9 mouse cellular contexts compared by ENCODE assay signal in genomic region chr8:121532381-121532780, GRCm38 (mm10). TPM values are rescaled to one million over a fixed set of nuclear protein-coding genes. Genes with fewer than 3 reads are reported as not detected.
A peak's percentile ranks its signal among the peaks of the same experiment; 100 is the strongest.
DNase-seq lines count a peak whose midpoint lies in the region; ATAC-seq and TF ChIP-seq lines count a peak whose summit lies in the region.
"Had no signal": no experiment of that assay in that cellular context is flagged by ENCODE, and none has a peak within 500 bp of the region (broad histone marks: within the 10 kb centered on the region; RNA-seq: fewer than 3 reads in every experiment).

No protein-coding gene starts in this region.

- no peaks in the 10 kb centered on the region for H3K4me1 ChIP-seq in liver, postnatal 0 days (ENCODE audit: insufficient read depth)
- H3K4me1 ChIP-seq in hindbrain, embryonic 16.5 days (ENCODE audit: control insufficient read depth, insufficient read depth, low read depth, low read length): no peaks in the 10 kb centered on the region
- H3K4me1 ChIP-seq: embryonic facial prominence, embryonic 13.5 days; limb, embryonic 13.5 days had no signal

- no peak overlapping the region for H3K27ac ChIP-seq in liver, postnatal 0 days (ENCODE audit: low read depth)
- no peak overlapping the region for H3K27ac ChIP-seq in hindbrain, embryonic 16.5 days (ENCODE audit: low read depth, low read length)
- H3K27ac ChIP-seq: embryonic facial prominence, embryonic 13.5 days; limb, embryonic 13.5 days had no signal

- H3K4me3 ChIP-seq in liver, postnatal 0 days (ENCODE audit: low read depth, low read length): no peak overlapping the region
- H3K4me3 ChIP-seq in hindbrain, embryonic 16.5 days (ENCODE audit: low read length): no peak overlapping the region
- H3K4me3 ChIP-seq: embryonic facial prominence, embryonic 13.5 days; limb, embryonic 13.5 days had no signal

- TF ChIP-seq EP300 in liver, postnatal 0 days (IDR thresholded peaks at IDR 0.05; ENCODE audit: low read depth): no peak

- no peaks in the 10 kb centered on the region for H3K36me3 ChIP-seq in liver, postnatal 0 days (replicated peaks; ENCODE audit: insufficient read depth, low read length)
- no peaks in the 10 kb centered on the region for H3K36me3 ChIP-seq in hindbrain, embryonic 16.5 days (ENCODE audit: control insufficient read depth, insufficient read depth, low read length)
- H3K36me3 ChIP-seq: embryonic facial prominence, embryonic 13.5 days; limb, embryonic 13.5 days had no signal

- WGBS in liver, postnatal 0 days (ENCODE audit: insufficient replicate concordance): 47% methylated on average over 5 of the region's 5 CpGs
- WGBS in hindbrain, embryonic 16.5 days: 44% methylated on average over 5 of the region's 5 CpGs

- H3K4me2 ChIP-seq in liver, postnatal 0 days (ENCODE audit: low read depth, low read length): no peak overlapping the region
- no peak overlapping the region for H3K4me2 ChIP-seq in hindbrain, embryonic 16.5 days (ENCODE audit: low read length)
- H3K4me2 ChIP-seq: embryonic facial prominence, embryonic 13.5 days; limb, embryonic 13.5 days had no signal

- peak; percentile 69 for TF ChIP-seq CTCF in liver, postnatal 0 days (IDR thresholded peaks at IDR 0.05; ENCODE audit: low read depth)

- DNase-seq in kidney, adult 9 months: peak; percentile 30
- DNase-seq in kidney, adult 11 months: no peak
- DNase-seq in ES-CJ7 (ENCODE audit: low read depth, low spot score): peak; percentile 74
- DNase-seq in adrenal gland, postnatal 36 days: peak; percentile 36 to 48
- no peak for DNase-seq in liver, postnatal 0 days

- H3K27me3 ChIP-seq in liver, postnatal 0 days (ENCODE audit: insufficient read depth, low read length): no peaks in the 10 kb centered on the region
- no peaks in the 10 kb centered on the region for H3K27me3 ChIP-seq in hindbrain, embryonic 16.5 days (replicated peaks; ENCODE audit: control insufficient read depth, insufficient read depth, low read length)

- no peak overlapping the region for H3K9ac ChIP-seq in liver, postnatal 0 days (replicated peaks)
- no peak overlapping the region for H3K9ac ChIP-seq in hindbrain, embryonic 16.5 days (ENCODE audit: low read depth, low read length)
- H3K9ac ChIP-seq: embryonic facial prominence, embryonic 13.5 days; limb, embryonic 13.5 days had no signal

- H3K9me3 ChIP-seq in liver, postnatal 0 days (ENCODE audit: low read length): no peaks in the 10 kb centered on the region
- no peaks in the 10 kb centered on the region for H3K9me3 ChIP-seq in hindbrain, embryonic 16.5 days (ENCODE audit: control insufficient read depth, low read length)
- H3K9me3 ChIP-seq: embryonic facial prominence, embryonic 13.5 days; limb, embryonic 13.5 days had no signal

- ATAC-seq in liver, postnatal 0 days: no peak
- no peak for ATAC-seq in inflammation-experienced regulatory T-cells, adult 6 months
- ATAC-seq in hindbrain, embryonic 16.5 days: no peak

RNA-seq across cellular contexts. Expression of gene 1700018B08Rik, which starts 11.7 kb away (rescaled TPM):
- not detected for total RNA-seq in adrenal gland, postnatal 36 days (2021)
- not detected in 2 replicates for polyA plus RNA-seq in liver, postnatal 0 days (2015; fragmentation: Nextera tagmentation; extraction: Ambion mirVana)
- polyA plus RNA-seq in inflammation-experienced regulatory T-cells, adult 6 months (2017; shearing (Covaris generic)): not detected
- polyA plus RNA-seq in hindbrain, embryonic 16.5 days (2015; fragmentation: Nextera tagmentation; extraction: Ambion mirVana): not detected in 2 replicates
- polyA plus RNA-seq: embryonic facial prominence, embryonic 13.5 days; limb, embryonic 13.5 days had no signal

RNA-seq across cellular contexts. Expression of gene Fbxo31, which starts 46.2 kb away (rescaled TPM):
- 10 to 100 TPM; 45.4 to 54.8 TPM for total RNA-seq in adrenal gland, postnatal 36 days (2021)
- polyA plus RNA-seq in liver, postnatal 0 days (2015; fragmentation: Nextera tagmentation; extraction: Ambion mirVana): 12.3 and 13.9 TPM in 2 replicates
- polyA plus RNA-seq in inflammation-experienced regulatory T-cells, adult 6 months (2017; shearing (Covaris generic)): 1 to 10 TPM; 2.1 to 2.2 (median 2.2) TPM
- polyA plus RNA-seq in hindbrain, embryonic 16.5 days (2015; fragmentation: Nextera tagmentation; extraction: Ambion mirVana): 37.0 and 37.5 TPM in 2 replicates

RNA-seq across cellular contexts. Expression of gene Map1lc3b, which starts 57.8 kb away (rescaled TPM):
- total RNA-seq in adrenal gland, postnatal 36 days (2021): 100 to 1,000 TPM; 179 to 206 TPM
- polyA plus RNA-seq in liver, postnatal 0 days (2015; fragmentation: Nextera tagmentation; extraction: Ambion mirVana): 205 and 222 TPM in 2 replicates
- 100 to 1,000 TPM; 453 to 467 (median 467) TPM for polyA plus RNA-seq in inflammation-experienced regulatory T-cells, adult 6 months (2017; shearing (Covaris generic))
- 355 and 365 TPM in 2 replicates for polyA plus RNA-seq in hindbrain, embryonic 16.5 days (2015; fragmentation: Nextera tagmentation; extraction: Ambion mirVana)

Comparison
In these comparisons a context has a peak if more than half of its experiments do, and no peak if none do; other contexts are left out.
1. DNase-seq: peak in kidney, adult 9 months (single experiment), ES-CJ7 (single experiment) and adrenal gland, postnatal 36 days (2 of 2); none in kidney, adult 11 months (single experiment) and liver, postnatal 0 days (single experiment).